Mouse (Mus musculus) CH12.LX (cell line): ENCODE data around the gene Gm44596. TPM values are rescaled to one million over a fixed set of nuclear protein-coding genes. Genes with fewer than 3 reads are reported as not detected.

ENCODE experiments used
- DNase-seq: peaks from one replicate; pipeline ENCODE4 v3.0.0-alpha.2; 2013; ENCODE audit errors: extremely low read depth
- H3K27ac ChIP-seq: 2 replicates; pipeline ENCODE4 v1.5.1; 2012; ENCODE audit warnings: low read depth, mild to moderate bottlenecking, control low read depth, moderate library complexity; ENCODE audit not compliant: insufficient read depth
- H3K27me3 ChIP-seq: replicated peaks from 2 replicates; pipeline ENCODE3; 2012; ENCODE audit warnings: inconsistent platforms
- H3K36me3 ChIP-seq, 2 experiments: replicated peaks in 1 of 2; 2 replicates each; pipeline versions ENCODE3 to v1.6.1; 2012; ENCODE audit warnings: inconsistent platforms in 1 of 2, low read length in 1 of 2, mild to moderate bottlenecking in 1 of 2, mixed read lengths in 1 of 2, moderate library complexity in 1 of 2; ENCODE audit not compliant: control insufficient read depth in 1 of 2, insufficient read depth in 1 of 2
- H3K4me1 ChIP-seq, 2 experiments: 2 replicates each; pipeline ENCODE4 v1.6.1; 2012; ENCODE audit warnings: inconsistent platforms in 1 of 2, moderate library complexity in 1 of 2; ENCODE audit not compliant: insufficient read depth in 2 of 2, control insufficient read depth in 1 of 2
- H3K4me2 ChIP-seq: 2 replicates; pipeline ENCODE4 v1.6.1; 2012; ENCODE audit warnings: low read depth, mild to moderate bottlenecking, control low read depth; ENCODE audit not compliant: poor library complexity, insufficient read depth, severe bottlenecking
- H3K4me3 ChIP-seq, 3 experiments: fragments of 150-350 bp in 1 of 3; sonication (generic) in 1 of 3; replicated peaks in 1 of 3; 2 replicates each; pipeline versions ENCODE3 to v1.5.1; 2011 to 2012; ENCODE audit warnings: low read depth in 2 of 3, low read length in 2 of 3, mild to moderate bottlenecking in 2 of 3, moderate library complexity in 2 of 3, control low read depth in 1 of 3, improper control_type of control experiment in 1 of 3, inconsistent platforms in 1 of 3, mixed read lengths in 1 of 3; ENCODE audit not compliant: poor library complexity in 1 of 3
- H3K79me2 ChIP-seq: replicated peaks from 2 replicates; pipeline ENCODE4 v1.6.1; 2012; ENCODE audit warnings: mild to moderate bottlenecking, moderate library complexity; ENCODE audit not compliant: control insufficient read depth, poor library complexity, insufficient read depth, severe bottlenecking; ENCODE audit errors: extremely low read depth
- H3K9ac ChIP-seq: 2 replicates; pipeline ENCODE4 v1.6.1; 2012; ENCODE audit warnings: low read depth, mild to moderate bottlenecking, control low read depth, moderate library complexity; ENCODE audit not compliant: insufficient read depth
- H3K9me3 ChIP-seq: replicated peaks from 2 replicates; pipeline ENCODE3; 2012; ENCODE audit warnings: low read length, inconsistent platforms, mixed read lengths
- BHLHE40 ChIP-seq: IDR thresholded peaks from 2 replicates; pipeline ENCODE4 v1.6.1; 2011; ENCODE audit warnings: mild to moderate bottlenecking, low read depth, low read length, improper control_type of control experiment
- CHD1 ChIP-seq: IDR thresholded peaks from 2 replicates; pipeline ENCODE4 v1.6.1; 2012; ENCODE audit warnings: low read depth, low read length, improper control_type of control experiment, inconsistent platforms
- CTCF ChIP-seq, 2 experiments: IDR thresholded peaks in 1 of 2; conservative IDR thresholded peaks in 1 of 2; 2 replicates each; pipeline ENCODE4 v1.5.1; 2011 to 2012; ENCODE audit warnings: low read depth in 2 of 2, low read length in 2 of 2, improper control_type of control experiment in 1 of 2, inconsistent platforms in 1 of 2, mild to moderate bottlenecking in 1 of 2, moderate library complexity in 1 of 2
- ELF1 ChIP-seq: IDR thresholded peaks from 2 replicates; pipeline ENCODE4 v1.6.1; 2014; ENCODE audit warnings: low read depth, mild to moderate bottlenecking, inconsistent platforms, low read length, improper control_type of control experiment
- GABPA ChIP-seq: IDR thresholded peaks from 2 replicates; pipeline ENCODE4 v1.6.1; 2012; ENCODE audit warnings: low read depth, low read length, improper control_type of control experiment, inconsistent platforms; ENCODE audit not compliant: insufficient replicate concordance
- HCFC1 ChIP-seq: IDR thresholded peaks from 2 replicates; pipeline ENCODE4 v1.6.1; 2012; ENCODE audit warnings: low read depth, mild to moderate bottlenecking, inconsistent platforms, low read length, improper control_type of control experiment
- IRF4 ChIP-seq: IDR thresholded peaks from 2 replicates; pipeline ENCODE4 v1.6.1; 2014; ENCODE audit warnings: low read depth, mild to moderate bottlenecking, inconsistent platforms, low read length, improper control_type of control experiment
- JUN ChIP-seq: IDR thresholded peaks from 2 replicates; pipeline ENCODE4 v1.6.1; 2011; ENCODE audit warnings: low read depth, mild to moderate bottlenecking, low read length, improper control_type of control experiment, moderate library complexity; ENCODE audit not compliant: insufficient read depth
- KAT2A ChIP-seq: IDR thresholded peaks from 2 replicates; pipeline ENCODE4 v1.6.1; 2012; ENCODE audit warnings: low read length, improper control_type of control experiment, inconsistent platforms; ENCODE audit not compliant: insufficient replicate concordance
- MAZ ChIP-seq: IDR thresholded peaks from 2 replicates; pipeline ENCODE4 v1.6.1; 2012; ENCODE audit warnings: low read depth, mild to moderate bottlenecking, inconsistent platforms, low read length, improper control_type of control experiment, moderate library complexity
- MEF2A ChIP-seq: IDR thresholded peaks from 2 replicates; pipeline ENCODE4 v1.6.1; 2014; ENCODE audit warnings: low read depth, mild to moderate bottlenecking, inconsistent platforms, low read length, improper control_type of control experiment, borderline replicate concordance
- MXI1 ChIP-seq: IDR thresholded peaks from 2 replicates; pipeline ENCODE4 v1.6.1; 2011; ENCODE audit warnings: mild to moderate bottlenecking, low read depth, low read length, improper control_type of control experiment
- MYC ChIP-seq: IDR thresholded peaks from 2 replicates; pipeline ENCODE4 v1.6.1; 2011; ENCODE audit warnings: low read depth, mild to moderate bottlenecking, improper control_type of control experiment, low read length
- NRF1 ChIP-seq: IDR thresholded peaks from 2 replicates; pipeline ENCODE4 v1.6.1; 2014; ENCODE audit warnings: low read depth, mild to moderate bottlenecking, inconsistent platforms, low read length, improper control_type of control experiment, moderate library complexity
- POLR2A ChIP-seq: IDR thresholded peaks from 2 replicates; pipeline ENCODE4 v1.6.1; 2011; ENCODE audit warnings: low read depth, mild to moderate bottlenecking, improper control_type of control experiment, low read length
- RAD21 ChIP-seq: IDR thresholded peaks from 2 replicates; pipeline ENCODE4 v1.6.1; 2011; ENCODE audit warnings: low read depth, mild to moderate bottlenecking, low read length, improper control_type of control experiment, moderate library complexity
- RCOR1 ChIP-seq: conservative IDR thresholded peaks from 2 replicates; pipeline ENCODE4 v1.6.1; 2012; ENCODE audit warnings: low read depth, mild to moderate bottlenecking, inconsistent platforms, low read length, improper control_type of control experiment
- TCF12 ChIP-seq: IDR thresholded peaks from 2 replicates; pipeline ENCODE4 v1.6.1; 2014; ENCODE audit warnings: low read depth, mild to moderate bottlenecking, inconsistent platforms, low read length, improper control_type of control experiment
- UBTF ChIP-seq: IDR thresholded peaks from 2 replicates; pipeline ENCODE4 v1.6.1; 2012; ENCODE audit warnings: low read depth, mild to moderate bottlenecking, inconsistent platforms, low read length, improper control_type of control experiment, moderate library complexity
- USF2 ChIP-seq: conservative IDR thresholded peaks from 2 replicates; pipeline ENCODE4 v1.6.1; 2011; ENCODE audit warnings: low read depth, low read length, improper control_type of control experiment
- ZC3H11A ChIP-seq: IDR thresholded peaks from 2 replicates; pipeline ENCODE4 v1.6.1; 2012; ENCODE audit warnings: low read depth, mild to moderate bottlenecking, inconsistent platforms, low read length, improper control_type of control experiment
- ZKSCAN1 ChIP-seq: IDR thresholded peaks from 2 replicates; pipeline ENCODE4 v1.6.1; 2012; ENCODE audit warnings: low read depth, inconsistent platforms, low read length, improper control_type of control experiment, borderline replicate concordance
- dilution Hi-C: fragments of 300-500 bp; cut with MboI; formaldehyde crosslinking; loops from 2 replicates; pipeline ENCODE4 v1.14.3; 2020; ENCODE audit warnings: low sequenced_read_pairs; ENCODE audit not compliant: extremely low pct_unique_long_range_greater_than_20kb, extremely low pct_ligation_motif_present
- in situ Hi-C: fragments of 300-500 bp; cut with MboI; formaldehyde crosslinking; loops from 3 replicates; pipeline ENCODE4 v1.14.3; 2019; ENCODE audit warnings: low sequenced_read_pairs, low pct_ligation_motif_present, low pct_unique_long_range_greater_than_20kb, mixed read lengths
- polyA plus RNA-seq: library from polyadenylated mRNA; unstranded; fragments of >175 nt; gene quantifications from 2 replicates; pipeline ENCODE4 v1.2.1, GENCODE M21; 2012; ENCODE audit warnings: low read depth; ENCODE audit not compliant: insufficient read length
- total RNA-seq, 2 experiments: library from RNA; depleted of rRNA; stranded (reverse); fragments of 300-350 nt in 1 of 2; fragments of >200 nt in 1 of 2; gene quantifications; 2 replicates each; pipeline ENCODE4 v1.2.3; 2012 to 2014

Gm44596 gene
- total and polyA plus RNA-seq, 3 experiments, result not detected

- no peaks in the 10 kb centered on the region for H3K27me3 ChIP-seq
- H3K36me3 ChIP-seq, result no peaks in the 10 kb centered on the region
- H3K27ac ChIP-seq, result no peak overlapping the region
- TF ChIP-seq CHD1, result no peak
- no peak for TF ChIP-seq ELF1
- no peak for TF ChIP-seq HCFC1
- no peak for TF ChIP-seq GABPA
- TF ChIP-seq MYC, result no peak
- TF ChIP-seq USF2, result no peak
- no peak for TF ChIP-seq CTCF (conservative IDR thresholded peaks at IDR 0.05 in 1 of 2, IDR thresholded peaks at IDR 0.05 in 1 of 2; ENCODE audit: low read depth in 2 of 2, low read length in 2 of 2)
- DNase-seq, result no peak
- H3K4me2 ChIP-seq, result no peak overlapping the region
- H3K9ac ChIP-seq, result no peak overlapping the region
- H3K4me3 ChIP-seq, result no peak overlapping the region
- dilution Hi-C loops, result no loop called here
- no peaks in the 10 kb centered on the region for H3K4me1 ChIP-seq
- in situ Hi-C loops, result no loop called here
- no peaks in the 10 kb centered on the region for H3K9me3 ChIP-seq
- no peaks in the 10 kb centered on the region for H3K79me2 ChIP-seq
Measured at GRCm38 (mm10) chr6:128397574-128398261, 22.4 kb downstream of the Gm44596 start.

GRCm38 (mm10) chr6:128398996-128399395, 23.7 kb downstream of the Gm44596 start, which contains the start of gene Nrip2:
Gene Nrip2 (plus strand): TSS chr6:128399296.
- dilution Hi-C loops, result no loop called here
- Histone ChIP-seq H3K4me1 (no peaks in the 10 kb centered on the region), H3K36me3 (no peaks in the 10 kb centered on the region), H3K4me2 (no peak within 1 kb of the TSS), H3K27ac (no peak within 1 kb of the TSS), H3K79me2 (no peaks in the 10 kb centered on the region), H3K27me3 (no peaks in the 10 kb centered on the region), H3K4me3 (no peak within 1 kb of the TSS), H3K9me3 (no peaks in the 10 kb centered on the region)
- DNase-seq, result no peak
- TF ChIP-seq ELF1 (no peak), BHLHE40 (no peak), POLR2A (no peak), ZKSCAN1 (no peak), TCF12 (no peak)
- TF ChIP-seq, all 38 proteins: peak for 0
- no peak within 1 kb of the TSS for H3K9ac ChIP-seq
- in situ Hi-C loops, result no loop called here

- no peak overlapping the region for H3K9ac ChIP-seq
- dilution Hi-C loops, result no loop called here
- H3K9me3 ChIP-seq, result no peaks in the 10 kb centered on the region
- peaks cover 0 to 2% of the 10 kb centered on the region in 2 experiments for H3K36me3 ChIP-seq
- no peak for DNase-seq
- H3K4me3 ChIP-seq, result no peak overlapping the region
- H3K79me2 ChIP-seq, result no peaks in the 10 kb centered on the region
- no peak overlapping the region for H3K27ac ChIP-seq
- H3K27me3 ChIP-seq, result no peaks in the 10 kb centered on the region
- H3K4me2 ChIP-seq, result no peak overlapping the region
- no peak for TF ChIP-seq RAD21
- TF ChIP-seq JUN, result no peak
- no peak for TF ChIP-seq POLR2A
- TF ChIP-seq ELF1, result no peak
- no peak for TF ChIP-seq NRF1
- no peak for TF ChIP-seq KAT2A
- TF ChIP-seq RCOR1, result no peak
- no peak for TF ChIP-seq IRF4
- no peak for TF ChIP-seq MAZ
- TF ChIP-seq ZC3H11A, result no peak
- no peak for TF ChIP-seq UBTF
- no peak for TF ChIP-seq MXI1
- no peak for TF ChIP-seq MEF2A
- no peaks in the 10 kb centered on the region for H3K4me1 ChIP-seq
- in situ Hi-C loops, result no loop called here
Measured at GRCm38 (mm10) chr6:128399421-128400185, 24.3 kb downstream of the Gm44596 start.
